Mouse (Mus musculus) ES-E14 (cell line): ENCODE results near the gene Cdc14a.

ENCODE experiments used
- CHD2 ChIP-seq: IDR thresholded peaks from 2 replicates; pipeline ENCODE4 v1.6.1; 2014; ENCODE audit warnings: mild to moderate bottlenecking, low read depth, low read length, inconsistent platforms
- HCFC1 ChIP-seq: IDR thresholded peaks from 2 replicates; pipeline ENCODE4 v1.6.1; 2012; ENCODE audit warnings: low read length, inconsistent platforms, borderline replicate concordance; ENCODE audit not compliant: insufficient read depth
- MAFK ChIP-seq: IDR thresholded peaks from 2 replicates; pipeline ENCODE4 v1.6.1; 2014; ENCODE audit warnings: mild to moderate bottlenecking, low read depth, low read length, inconsistent platforms; ENCODE audit not compliant: insufficient read depth
- ZC3H11A ChIP-seq: IDR thresholded peaks from 2 replicates; pipeline ENCODE4 v1.6.1; 2012; ENCODE audit warnings: low read depth, mild to moderate bottlenecking, inconsistent platforms, low read length, borderline replicate concordance
- ZNF384 ChIP-seq: IDR thresholded peaks from 2 replicates; pipeline ENCODE4 v1.6.1; 2012; ENCODE audit warnings: low read depth, low read length, inconsistent platforms

GRCm38 (mm10) chr3:116297170-116297569 is 126.7 kb downstream of the Cdc14a start:
- TF ChIP-seq CHD2 (no peak), HCFC1 (no peak), MAFK (no peak), ZNF384 (no peak), ZC3H11A (no peak)
